Mouse (Mus musculus): Measurements from ENCODE around the gene Casc3. TPM values are rescaled to one million over a fixed set of nuclear protein-coding genes. Genes with fewer than 3 reads are reported as not detected.

Casc3 gene
- polyA plus RNA-seq, 1 experiment from 2014 or later: 44.9 TPM

DNA sequence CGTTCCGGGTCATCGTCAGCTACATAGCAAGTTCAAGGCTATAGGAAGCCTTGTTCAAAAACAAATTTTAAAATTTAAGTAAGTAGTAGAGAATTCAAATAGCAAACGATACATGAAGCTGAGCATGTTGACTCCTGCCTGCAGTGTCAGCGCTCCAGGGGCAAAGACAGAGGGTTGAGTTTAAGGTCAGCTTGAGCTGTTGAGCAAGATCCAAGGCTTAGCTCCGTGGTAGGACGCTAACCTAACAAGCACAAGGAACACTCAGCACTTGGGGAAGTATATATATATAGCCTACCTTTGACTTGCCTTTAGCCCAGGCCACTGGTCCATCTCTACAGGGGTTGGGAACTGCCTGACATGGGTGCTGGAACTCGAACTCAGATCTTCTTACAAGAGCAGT is 65.2 kb downstream of the Casc3 start:
- H3K36me3 ChIP-seq (ENCODE audit: control insufficient read depth, insufficient read depth, low read length): peaks cover 12% of the 10 kb centered on the region; the same call in 1 of the 2 replicates
- ATAC-seq (ENCODE audit: insufficient number of reproducible peaks, low FRiP score, low TSS enrichment, low read depth) (no peak), DNase-seq (ENCODE audit: low spot score) (no peak)
- H3K9ac ChIP-seq (ENCODE audit: low read length): no peak overlapping the region
- no peaks in the 10 kb centered on the region for H3K27me3 ChIP-seq (ENCODE audit: control insufficient read depth, insufficient read depth, low read length)
- 0 out of 2 replicates have a peak, but pooled peaks cover 2% of the 10 kb centered on the region for H3K4me1 ChIP-seq (ENCODE audit: control insufficient read depth, insufficient read depth, low read length)
- no peaks in the 10 kb centered on the region for H3K9me3 ChIP-seq (ENCODE audit: control insufficient read depth, low read length)
- no peak overlapping the region for H3K4me3 ChIP-seq (ENCODE audit: low read depth, low read length)
- H3K4me2 ChIP-seq (ENCODE audit: low read depth, severe bottlenecking): no peak overlapping the region
- no peak overlapping the region for H3K27ac ChIP-seq (replicated peaks; ENCODE audit: low read depth, low read length)
- WGBS: 92% methylated on average over 8 of the region's 8 CpGs

DNA sequence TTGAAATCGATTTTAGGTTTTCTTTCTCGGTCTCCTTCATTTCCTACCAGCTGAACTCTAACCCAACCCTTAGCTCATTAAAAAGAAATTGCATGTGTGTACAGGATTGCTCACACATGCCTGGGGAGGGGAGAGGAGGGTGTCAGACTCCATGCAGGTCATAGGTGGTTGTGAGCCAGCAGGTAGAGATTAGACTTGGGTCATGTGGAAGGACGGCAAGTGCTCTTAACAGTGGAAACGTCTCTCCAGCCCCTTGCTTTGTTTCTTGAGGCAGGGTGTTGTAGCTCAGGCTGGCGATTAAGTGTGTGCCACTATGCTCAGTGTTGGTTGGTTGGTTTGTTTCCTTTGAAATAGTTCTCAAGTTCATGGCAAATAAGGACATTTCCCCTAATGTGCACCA is 66.1 kb downstream of the Casc3 start:
- no peaks in the 10 kb centered on the region for H3K27me3 ChIP-seq (ENCODE audit: control insufficient read depth, insufficient read depth, low read length)
- 0 out of 2 replicates have a peak, but pooled peaks cover 2% of the 10 kb centered on the region for H3K4me1 ChIP-seq (ENCODE audit: control insufficient read depth, insufficient read depth, low read length)
- H3K4me2 ChIP-seq (ENCODE audit: low read depth, severe bottlenecking): no peak overlapping the region
- H3K27ac ChIP-seq (replicated peaks; ENCODE audit: low read depth, low read length): no peak overlapping the region
- no peak overlapping the region for H3K9ac ChIP-seq (ENCODE audit: low read length)
- H3K9me3 ChIP-seq (ENCODE audit: control insufficient read depth, low read length): no peaks in the 10 kb centered on the region
- 75% methylated on average over 5 of the region's 5 CpGs for WGBS
- ATAC-seq (ENCODE audit: insufficient number of reproducible peaks, low FRiP score, low TSS enrichment, low read depth) (no peak), DNase-seq (ENCODE audit: low spot score) (no peak)
- H3K36me3 ChIP-seq (ENCODE audit: control insufficient read depth, insufficient read depth, low read length): peaks cover 15% of the 10 kb centered on the region
- no peak overlapping the region for H3K4me3 ChIP-seq (ENCODE audit: low read depth, low read length)

DNA sequence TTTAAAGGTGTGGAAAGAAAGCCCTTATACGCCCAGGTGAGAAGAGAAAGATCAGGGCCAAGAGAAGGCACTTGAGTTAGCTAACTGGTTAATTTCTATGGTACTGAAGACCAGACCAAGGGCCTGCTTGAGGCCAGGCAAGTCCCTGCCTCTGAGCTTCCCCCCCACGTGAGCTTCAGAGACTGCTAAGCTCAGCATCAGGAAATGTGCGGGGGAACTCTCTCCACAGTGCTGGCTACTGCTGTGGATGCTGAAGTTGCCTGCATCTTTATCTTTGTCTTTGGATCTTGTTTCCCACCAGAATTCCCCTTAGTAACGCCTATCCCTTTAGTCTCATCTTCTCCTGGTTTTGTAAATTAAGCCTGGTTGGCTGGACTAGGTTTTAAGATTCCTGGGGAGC is 66.7 kb downstream of the Casc3 start:
- Histone ChIP-seq H3K4me1 (ENCODE audit: control insufficient read depth, insufficient read depth, low read length) (0 out of 2 replicates have a peak, but pooled peaks cover 2% of the 10 kb centered on the region), H3K4me3 (ENCODE audit: low read depth, low read length) (no peak overlapping the region), H3K27me3 (ENCODE audit: control insufficient read depth, insufficient read depth, low read length) (no peaks in the 10 kb centered on the region), H3K27ac (replicated peaks; ENCODE audit: low read depth, low read length) (no peak overlapping the region), H3K36me3 (ENCODE audit: control insufficient read depth, insufficient read depth, low read length) (peaks cover 15% of the 10 kb centered on the region), H3K9ac (ENCODE audit: low read length) (no peak overlapping the region), H3K9me3 (ENCODE audit: control insufficient read depth, low read length) (no peaks in the 10 kb centered on the region), H3K4me2 (ENCODE audit: low read depth, severe bottlenecking) (no peak overlapping the region)
- DNase-seq (ENCODE audit: low spot score): no peak
- ATAC-seq (ENCODE audit: insufficient number of reproducible peaks, low FRiP score, low TSS enrichment, low read depth): no peak
- WGBS: 71% methylated on average over 4 of the region's 4 CpGs

DNA sequence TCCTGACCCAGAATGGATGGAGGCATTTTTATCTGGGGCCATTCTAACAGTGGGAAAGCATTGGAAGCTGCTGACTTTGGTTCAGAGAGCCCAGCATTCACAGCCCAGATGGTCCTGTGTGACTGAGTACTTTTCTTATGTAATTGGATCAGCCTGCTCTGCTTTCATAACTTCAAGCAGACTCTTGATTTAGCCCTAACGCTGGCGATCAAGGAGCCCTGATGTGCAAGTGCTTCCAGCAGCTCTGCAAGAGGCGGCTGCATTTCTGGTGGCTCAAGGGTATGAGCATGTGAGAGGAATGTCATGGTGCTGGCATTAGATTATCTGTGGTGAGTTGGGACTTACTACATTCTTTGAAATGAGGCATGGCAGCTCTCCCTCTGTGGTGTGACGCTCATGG is 67.3 kb downstream of the Casc3 start:
- Histone ChIP-seq H3K4me2 (ENCODE audit: low read depth, severe bottlenecking) (no peak overlapping the region), H3K4me3 (ENCODE audit: low read depth, low read length) (no peak overlapping the region), H3K9ac (ENCODE audit: low read length) (no peak overlapping the region)

DNA sequence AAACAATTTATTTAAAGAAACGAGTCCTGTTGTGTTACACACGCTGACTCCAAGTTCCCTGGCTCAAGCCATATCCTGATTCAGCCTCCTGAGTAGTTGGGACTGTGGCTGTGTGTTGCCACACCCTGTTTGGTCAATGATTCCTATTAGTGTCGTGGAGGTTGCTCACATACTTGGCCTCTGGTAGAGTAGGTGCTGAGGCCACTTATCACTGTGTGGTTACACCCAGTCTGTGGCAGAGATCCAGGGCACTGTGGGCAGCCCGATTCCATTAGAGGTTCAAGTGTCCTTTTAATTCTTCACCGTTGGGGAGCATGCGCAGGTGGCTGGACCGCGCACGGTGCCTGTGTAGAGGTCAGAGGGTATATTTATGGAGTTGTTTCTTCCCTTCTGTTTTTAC is 69.2 kb downstream of the Casc3 start:
- DNase-seq (ENCODE audit: low spot score) (no peak), ATAC-seq (ENCODE audit: insufficient number of reproducible peaks, low FRiP score, low TSS enrichment, low read depth) (no peak)
- H3K36me3 ChIP-seq (ENCODE audit: control insufficient read depth, insufficient read depth, low read length): peaks cover 5% of the 10 kb centered on the region
- H3K27ac ChIP-seq (replicated peaks; ENCODE audit: low read depth, low read length): no peak overlapping the region
- 0 out of 2 replicates have a peak, but pooled peaks cover 2% of the 10 kb centered on the region for H3K4me1 ChIP-seq (ENCODE audit: control insufficient read depth, insufficient read depth, low read length)
- 95% methylated on average over 9 of the region's 9 CpGs for WGBS
- no peaks in the 10 kb centered on the region for H3K27me3 ChIP-seq (ENCODE audit: control insufficient read depth, insufficient read depth, low read length)
- no peak overlapping the region for H3K4me2 ChIP-seq (ENCODE audit: low read depth, severe bottlenecking)
- H3K9ac ChIP-seq (ENCODE audit: low read length): no peak overlapping the region
- no peaks in the 10 kb centered on the region for H3K9me3 ChIP-seq (ENCODE audit: control insufficient read depth, low read length)
- no peak overlapping the region for H3K4me3 ChIP-seq (ENCODE audit: low read depth, low read length)

More for the DNA sequence above, 67.3 kb downstream of the Casc3 start:
- DNase-seq (ENCODE audit: low spot score): no peak
- WGBS: 68% methylated on average over 4 of the region's 4 CpGs
- Histone ChIP-seq H3K9me3 (ENCODE audit: control insufficient read depth, low read length) (no peaks in the 10 kb centered on the region), H3K27me3 (ENCODE audit: control insufficient read depth, insufficient read depth, low read length) (no peaks in the 10 kb centered on the region), H3K36me3 (ENCODE audit: control insufficient read depth, insufficient read depth, low read length) (peaks cover 14% of the 10 kb centered on the region), H3K4me1 (ENCODE audit: control insufficient read depth, insufficient read depth, low read length) (0 out of 2 replicates have a peak, but pooled peaks cover 2% of the 10 kb centered on the region), H3K27ac (replicated peaks; ENCODE audit: low read depth, low read length) (no peak overlapping the region; the same call in 1 of the 2 replicates)
- ATAC-seq (ENCODE audit: insufficient number of reproducible peaks, low FRiP score, low TSS enrichment, low read depth): no peak

DNA sequence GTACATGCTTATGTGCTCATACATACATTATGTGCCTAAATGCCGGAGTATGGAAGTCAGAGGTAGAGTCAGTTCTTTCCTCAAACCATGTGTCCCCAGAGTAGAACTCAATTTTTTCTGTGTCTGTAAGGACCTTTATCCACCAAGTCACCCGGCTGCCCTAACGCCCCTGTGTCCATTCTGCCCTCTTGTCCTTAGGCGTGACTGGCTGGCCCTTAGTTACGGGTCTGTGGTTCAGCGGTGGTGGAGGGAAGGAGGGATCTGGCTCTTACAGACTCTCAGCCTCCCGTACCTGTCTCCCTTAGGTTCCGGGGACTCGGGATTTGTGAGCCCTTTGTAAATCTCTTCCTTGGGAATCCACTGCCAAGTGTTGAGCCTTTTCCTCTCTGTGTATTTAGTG is 72.3 kb downstream of the Casc3 start:
- no peaks in the 10 kb centered on the region for H3K9me3 ChIP-seq (ENCODE audit: control insufficient read depth, low read length)
- no peak overlapping the region for H3K4me2 ChIP-seq (ENCODE audit: low read depth, severe bottlenecking)
- 84% methylated on average over 9 of the region's 9 CpGs for WGBS
- peaks cover 3% of the 10 kb centered on the region for H3K36me3 ChIP-seq (ENCODE audit: control insufficient read depth, insufficient read depth, low read length)
- H3K9ac ChIP-seq (ENCODE audit: low read length): no peak overlapping the region
- H3K4me3 ChIP-seq (ENCODE audit: low read depth, low read length): no peak overlapping the region
- no peak overlapping the region for H3K27ac ChIP-seq (replicated peaks; ENCODE audit: low read depth, low read length)
- no peaks in the 10 kb centered on the region for H3K4me1 ChIP-seq (ENCODE audit: control insufficient read depth, insufficient read depth, low read length)
- no peak for DNase-seq (ENCODE audit: low spot score)
- ATAC-seq (ENCODE audit: insufficient number of reproducible peaks, low FRiP score, low TSS enrichment, low read depth): no peak
- no peaks in the 10 kb centered on the region for H3K27me3 ChIP-seq (ENCODE audit: control insufficient read depth, insufficient read depth, low read length)

Other genes with a start within 250 kb of the Casc3 start
- 9.6 and 10.1 TPM in 2 replicates for gene Ormdl3, start 217.5 kb upstream of the Casc3 start, polyA plus RNA-seq (2014; fragmentation: Nextera tagmentation; extraction: Ambion mirVana)
- gene Lrrc3c, start 206.6 kb upstream of the Casc3 start, polyA plus RNA-seq (2014; fragmentation: Nextera tagmentation; extraction: Ambion mirVana): not detected in 2 replicates
- gene Gm12355, start 179.2 kb upstream of the Casc3 start, polyA plus RNA-seq (2014; fragmentation: Nextera tagmentation; extraction: Ambion mirVana): 0.75 and 0.80 TPM in 2 replicates
- not detected in 2 replicates for gene Gsdma3, start 178.5 kb upstream of the Casc3 start, polyA plus RNA-seq (2014; fragmentation: Nextera tagmentation; extraction: Ambion mirVana)
- not detected in 2 replicates for gene Gsdma2, start 158.1 kb upstream of the Casc3 start, polyA plus RNA-seq (2014; fragmentation: Nextera tagmentation; extraction: Ambion mirVana)
- gene Gsdma, start 140.6 kb upstream of the Casc3 start, polyA plus RNA-seq (2014; fragmentation: Nextera tagmentation; extraction: Ambion mirVana): 0.05 TPM in 1 of 2 replicates, not detected in the other
- gene Psmd3, start 122.4 kb upstream of the Casc3 start, polyA plus RNA-seq (2014; fragmentation: Nextera tagmentation; extraction: Ambion mirVana): 180 and 187 TPM in 2 replicates
- gene Csf3, start 103.6 kb upstream of the Casc3 start, polyA plus RNA-seq (2014; fragmentation: Nextera tagmentation; extraction: Ambion mirVana): 0.11 TPM in 1 of 2 replicates, not detected in the other
- gene Med24, start 75.5 kb upstream of the Casc3 start, polyA plus RNA-seq (2014; fragmentation: Nextera tagmentation; extraction: Ambion mirVana): 68.0 and 69.2 TPM in 2 replicates
- 16.5 and 17.7 TPM in 2 replicates for gene Thra, start 64.3 kb upstream of the Casc3 start, polyA plus RNA-seq (2014; fragmentation: Nextera tagmentation; extraction: Ambion mirVana)
- gene Nr1d1, start 29.6 kb upstream of the Casc3 start, polyA plus RNA-seq (2014; fragmentation: Nextera tagmentation; extraction: Ambion mirVana): 1.0 and 1.1 TPM in 2 replicates
- gene Msl1, start 9.4 kb upstream of the Casc3 start, polyA plus RNA-seq (2014; fragmentation: Nextera tagmentation; extraction: Ambion mirVana): 24.6 and 25.6 TPM in 2 replicates
- gene Rapgefl1, start 31.9 kb downstream of the Casc3 start, polyA plus RNA-seq (2014; fragmentation: Nextera tagmentation; extraction: Ambion mirVana): 2.2 and 2.8 TPM in 2 replicates
- gene Wipf2, start 58.7 kb downstream of the Casc3 start, polyA plus RNA-seq (2014; fragmentation: Nextera tagmentation; extraction: Ambion mirVana): 6.3 and 7.4 TPM in 2 replicates
- 58.7 and 63.4 TPM in 2 replicates for gene Cdc6, start 102.9 kb downstream of the Casc3 start, polyA plus RNA-seq (2014; fragmentation: Nextera tagmentation; extraction: Ambion mirVana)
- 46.7 and 48.7 TPM in 2 replicates for gene Rara, start 122.9 kb downstream of the Casc3 start, polyA plus RNA-seq (2014; fragmentation: Nextera tagmentation; extraction: Ambion mirVana)
- 0.40 TPM in 1 of 2 replicates, not detected in the other for gene Gjd3, start 178.1 kb downstream of the Casc3 start, polyA plus RNA-seq (2014; fragmentation: Nextera tagmentation; extraction: Ambion mirVana)
- 422 and 448 TPM in 2 replicates for gene Top2a, start 219.3 kb downstream of the Casc3 start, polyA plus RNA-seq (2014; fragmentation: Nextera tagmentation; extraction: Ambion mirVana)
- 799 and 884 TPM in 2 replicates for gene Igfbp4, start 236.3 kb downstream of the Casc3 start, polyA plus RNA-seq (2014; fragmentation: Nextera tagmentation; extraction: Ambion mirVana)

Data from limb, embryonic 11.5 days (tissue).